ENCODE assay signal across 13 mouse cellular contexts in genomic region chr6:54760541-54760940, GRCm38 (mm10). TPM values are rescaled to one million over a fixed set of nuclear protein-coding genes. Genes with fewer than 3 reads are reported as not detected.
DNase-seq lines count a peak whose midpoint lies in the region; ATAC-seq and TF ChIP-seq lines count a peak whose summit lies in the region.
"Had no signal": no experiment of that assay in that cellular context is flagged by ENCODE, and none has a peak within 500 bp of the region (broad histone marks: within the 10 kb centered on the region; RNA-seq: fewer than 3 reads in every experiment).

No protein-coding gene starts in this region.

- peak overlapping the region; percentile 45; the same call in 1 of the 2 replicates for H3K27ac ChIP-seq in forebrain, embryonic 13.5 days
- no peak overlapping the region for H3K27ac ChIP-seq in forebrain, embryonic 11.5 days (ENCODE audit: low read depth, low read length)
- peak overlapping the region; percentile 12 for H3K27ac ChIP-seq in liver, adult 2 months (replicated peaks; ENCODE audit: insufficient read depth, low read depth, low read length)
- no peak overlapping the region for H3K27ac ChIP-seq in liver, embryonic 12.5 days
- H3K27ac ChIP-seq: hindbrain, embryonic 13.5 days had no signal

- no peak for TF ChIP-seq POLR2A in liver, adult 2 months (IDR thresholded peaks at IDR 0.05; ENCODE audit: extremely low read depth, insufficient read depth, low read length)

- no peak for DNase-seq in forebrain, embryonic 11.5 days (ENCODE audit: low spot score)
- peak; percentile 86 for DNase-seq in liver, adult 2 months (ENCODE audit: extremely low read depth, low read depth, low spot score)
- peak; percentile 28 for DNase-seq in thymus, postnatal 4 days
- no peak for DNase-seq in thymus, postnatal 0 days (ENCODE audit: low spot score)
- DNase-seq in gastrocnemius, postnatal 14 days = no peak
- DNase-seq in T-cell, adult 2 months (ENCODE audit: low spot score) = no peak
- DNase-seq: adrenal gland, postnatal 10 days; cerebellum, adult 9-11 months; left cerebral cortex, postnatal 4 days had no signal

- no peaks in the 10 kb centered on the region for H3K79me2 ChIP-seq in liver, adult 2 months (ENCODE audit: control insufficient read depth, insufficient read depth, low read length)

- H3K9ac ChIP-seq in forebrain, embryonic 13.5 days = no peak overlapping the region
- no peak overlapping the region for H3K9ac ChIP-seq in forebrain, embryonic 11.5 days (ENCODE audit: low read length)
- H3K9ac ChIP-seq in liver, adult 2 months (ENCODE audit: low read depth, low read length) = no peak overlapping the region
- no peak overlapping the region for H3K9ac ChIP-seq in liver, embryonic 12.5 days
- H3K9ac ChIP-seq: hindbrain, embryonic 13.5 days had no signal

- H3K4me3 ChIP-seq in forebrain, embryonic 13.5 days = no peak overlapping the region
- no peak overlapping the region for H3K4me3 ChIP-seq in forebrain, embryonic 11.5 days (ENCODE audit: low read depth, low read length)
- no peak overlapping the region for H3K4me3 ChIP-seq in liver, adult 2 months (ENCODE audit: insufficient read depth, low read depth, low read length)
- H3K4me3 ChIP-seq in liver, embryonic 12.5 days = no peak overlapping the region
- H3K4me3 ChIP-seq: hindbrain, embryonic 13.5 days had no signal

- peaks cover 8% of the 10 kb centered on the region; the same call in 1 of the 2 replicates for H3K27me3 ChIP-seq in forebrain, embryonic 13.5 days
- no peaks in the 10 kb centered on the region for H3K27me3 ChIP-seq in forebrain, embryonic 11.5 days (ENCODE audit: control insufficient read depth, insufficient read depth, low read length)
- H3K27me3 ChIP-seq in liver, adult 2 months (ENCODE audit: control insufficient read depth, insufficient read depth, low read length) = no peaks in the 10 kb centered on the region
- H3K27me3 ChIP-seq in liver, embryonic 12.5 days (replicated peaks) = peaks cover 4% of the 10 kb centered on the region; the same call in 1 of the 2 replicates
- H3K27me3 ChIP-seq: Patski had no signal

- H3K9me3 ChIP-seq in forebrain, embryonic 13.5 days (replicated peaks) = no peaks in the 10 kb centered on the region
- no peaks in the 10 kb centered on the region for H3K9me3 ChIP-seq in forebrain, embryonic 11.5 days (ENCODE audit: control insufficient read depth, low read length)
- no peaks in the 10 kb centered on the region for H3K9me3 ChIP-seq in liver, embryonic 12.5 days (replicated peaks)
- H3K9me3 ChIP-seq: hindbrain, embryonic 13.5 days had no signal

- H3K4me1 ChIP-seq in forebrain, embryonic 13.5 days = peaks cover 41% of the 10 kb centered on the region
- peaks cover 5% of the 10 kb centered on the region; the same call in 1 of the 2 replicates for H3K4me1 ChIP-seq in forebrain, embryonic 11.5 days (replicated peaks; ENCODE audit: control insufficient read depth, insufficient read depth, low read length)
- H3K4me1 ChIP-seq in liver, adult 2 months (ENCODE audit: control insufficient read depth, insufficient read depth, low read length) = peaks cover 17% of the 10 kb centered on the region; the same call in 1 of the 2 replicates
- H3K4me1 ChIP-seq in liver, embryonic 12.5 days = peaks cover 21% of the 10 kb centered on the region

- WGBS in forebrain, embryonic 13.5 days = 74% methylated on average over 2 of the region's 2 CpGs
- WGBS in forebrain, embryonic 11.5 days = 68% methylated on average over 2 of the region's 2 CpGs
- 10% methylated on average over 2 of the region's 2 CpGs for WGBS in liver, adult 2 months
- WGBS in liver, embryonic 12.5 days (ENCODE audit: insufficient replicate concordance) = 46% methylated on average over 2 of the region's 2 CpGs

- ATAC-seq in forebrain, embryonic 13.5 days = no peak
- ATAC-seq in forebrain, embryonic 11.5 days (replicated peaks; ENCODE audit: low FRiP score) = no peak
- ATAC-seq in liver, embryonic 12.5 days = no peak
- ATAC-seq: Patski had no signal

- no peak for TF ChIP-seq CTCF in liver, adult 2 months (IDR thresholded peaks at IDR 0.05; ENCODE audit: low read depth, low read length)

- H3K4me2 ChIP-seq in forebrain, embryonic 13.5 days = no peak overlapping the region
- H3K4me2 ChIP-seq in forebrain, embryonic 11.5 days (ENCODE audit: low read depth, low read length, severe bottlenecking) = no peak overlapping the region; the same call in 1 of the 2 replicates
- H3K4me2 ChIP-seq in liver, embryonic 12.5 days = no peak overlapping the region

- no peaks in the 10 kb centered on the region for H3K36me3 ChIP-seq in forebrain, embryonic 13.5 days (ENCODE audit: poor library complexity, severe bottlenecking)
- no peaks in the 10 kb centered on the region for H3K36me3 ChIP-seq in forebrain, embryonic 11.5 days (ENCODE audit: control insufficient read depth, insufficient read depth, low read length)
- no peaks in the 10 kb centered on the region for H3K36me3 ChIP-seq in liver, adult 2 months (ENCODE audit: control insufficient read depth, insufficient read depth, low read length)
- no peaks in the 10 kb centered on the region for H3K36me3 ChIP-seq in liver, embryonic 12.5 days
- H3K36me3 ChIP-seq: hindbrain, embryonic 13.5 days had no signal

- intact Hi-C loops in gastrocnemius, postnatal 14 days (cut with DNase I; ENCODE audit: low total_unique reads) = no loop called here

RNA-seq across cellular contexts. Expression of gene Znrf2, which starts 56.2 kb away (rescaled TPM):
- 9.9 and 11.3 TPM in 2 replicates for polyA plus RNA-seq in forebrain, embryonic 13.5 days (2015; fragmentation: Nextera tagmentation; extraction: Ambion mirVana)
- polyA plus RNA-seq in forebrain, embryonic 11.5 days (2014; fragmentation: Nextera tagmentation; extraction: Ambion mirVana) = 2.8 and 3.0 TPM in 2 replicates
- total RNA-seq in liver, adult 2 months (2014; rRNA removed) = 27.8 and 28.1 TPM in 2 replicates
- polyA plus RNA-seq in liver, adult 2 months (2012; rRNA removed) = 15.8 and 16.2 TPM in 2 replicates
- polyA plus RNA-seq in liver, embryonic 12.5 days (2016; fragmentation: Nextera tagmentation; extraction: Ambion mirVana) = 2.9 and 3.2 TPM in 2 replicates
- polyA plus RNA-seq in thymus, postnatal 0 days (2015; fragmentation: Nextera tagmentation; extraction: Ambion mirVana) = 14.9 and 20.8 TPM in 2 replicates
- 1 to 10 TPM; 8.1 to 9.6 TPM for total RNA-seq in gastrocnemius, postnatal 14 days (2021)

Comparison
In these comparisons a context has a peak if more than half of its experiments do, and no peak if none do; other contexts are left out.
1. H3K27ac ChIP-seq: peak in forebrain, embryonic 13.5 days (single experiment) and liver, adult 2 months (single experiment); none in forebrain, embryonic 11.5 days (single experiment) and liver, embryonic 12.5 days (single experiment).
2. DNase-seq: peak in liver, adult 2 months (single experiment) and thymus, postnatal 4 days (single experiment); none in forebrain, embryonic 11.5 days (single experiment), thymus, postnatal 0 days (single experiment), gastrocnemius, postnatal 14 days (single experiment) and T-cell, adult 2 months (single experiment).